Mouse (Mus musculus): ENCODE data around the gene Cd44. TPM values are rescaled to one million over a fixed set of nuclear protein-coding genes. Genes with fewer than 3 reads are reported as not detected.

Gene Cd44
- total and polyA plus RNA-seq, 2 experiments from 2014 or later = 9.3 to 12.5 TPM

DNA sequence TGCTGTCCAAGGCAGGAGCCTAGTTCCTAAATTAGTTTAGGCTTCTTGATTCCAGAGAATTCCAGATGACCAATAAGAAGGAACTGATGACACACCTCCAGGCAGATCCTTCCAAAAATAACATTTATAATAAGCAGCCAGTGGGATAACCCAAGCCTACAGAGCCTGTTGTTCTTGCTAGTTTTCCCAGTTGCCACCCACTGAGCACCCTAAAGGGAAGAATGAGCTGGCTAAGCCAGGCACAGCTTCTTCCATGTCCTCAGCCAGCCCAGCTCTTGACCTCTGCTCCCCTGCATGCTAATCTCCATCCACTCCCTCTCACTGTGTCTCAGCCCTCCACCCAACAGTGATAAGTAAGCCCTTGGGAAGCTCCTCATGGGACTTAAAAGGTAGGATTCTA lies 51.4 kb downstream of the Cd44 start:
- Histone ChIP-seq H3K36me3 (replicated peaks; ENCODE audit: control insufficient read depth, insufficient read depth, low read length) (peaks cover 13% of the 10 kb centered on the region; the same call in 1 of the 2 replicates), H3K9ac (replicated peaks; ENCODE audit: low read depth, low read length) (no peak overlapping the region), H3K9me3 (replicated peaks; ENCODE audit: control insufficient read depth, low read length) (no peaks in the 10 kb centered on the region), H3K27me3 (ENCODE audit: control insufficient read depth, insufficient read depth, low read length) (no peaks in the 10 kb centered on the region), H3K4me2 (ENCODE audit: low read depth, low read length) (no peak overlapping the region), H3K27ac (ENCODE audit: low read depth) (no peak overlapping the region), H3K4me1 (ENCODE audit: control insufficient read depth, insufficient read depth) (peaks cover 7% of the 10 kb centered on the region; the same call in 1 of the 2 replicates), H3K4me3 (ENCODE audit: low read depth, low read length) (no peak overlapping the region)
- ATAC-seq (ENCODE audit: insufficient read depth, low read depth) (no peak), DNase-seq (ENCODE audit: low spot score) (no peak)
- TF ChIP-seq EP300 (IDR thresholded peaks at IDR 0.05; ENCODE audit: low read depth) (no peak), CTCF (IDR thresholded peaks at IDR 0.05; ENCODE audit: low read depth) (no peak)

DNA sequence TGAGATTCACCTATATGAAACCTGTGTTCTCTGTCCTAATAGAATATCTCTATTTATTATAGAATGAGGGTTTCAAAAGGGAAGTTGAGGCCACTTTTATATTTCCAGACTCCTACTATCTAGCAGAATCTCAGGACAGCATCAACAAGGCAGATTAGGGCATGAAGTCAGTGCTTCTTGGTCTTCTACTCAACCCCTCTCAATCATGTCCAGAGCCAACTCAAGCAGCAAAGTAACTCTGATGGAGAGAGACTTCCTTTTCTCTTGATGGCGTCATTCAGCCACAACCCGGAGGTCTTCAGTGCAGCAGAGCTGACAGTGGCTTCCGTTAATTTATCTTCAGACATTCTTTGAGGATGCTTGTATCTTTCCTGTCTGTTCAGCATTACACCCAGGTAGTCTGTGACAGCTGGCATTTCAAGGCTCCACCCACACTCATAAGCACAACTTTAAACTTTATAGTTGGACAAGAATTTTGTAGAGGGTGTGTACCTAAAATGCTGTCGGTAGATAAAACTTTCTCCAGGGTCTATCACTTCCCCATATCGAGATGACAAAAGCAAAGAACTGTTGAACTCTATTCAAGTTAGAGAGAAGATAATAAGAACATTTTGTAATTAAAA lies 52.5 kb downstream of the Cd44 start:
- Histone ChIP-seq H3K9ac (replicated peaks; ENCODE audit: low read depth, low read length) (no peak overlapping the region), H3K27me3 (ENCODE audit: control insufficient read depth, insufficient read depth, low read length) (no peaks in the 10 kb centered on the region), H3K4me2 (ENCODE audit: low read depth, low read length) (no peak overlapping the region), H3K9me3 (replicated peaks; ENCODE audit: control insufficient read depth, low read length) (no peaks in the 10 kb centered on the region), H3K27ac (ENCODE audit: low read depth) (no peak overlapping the region), H3K4me3 (ENCODE audit: low read depth, low read length) (no peak overlapping the region), H3K4me1 (ENCODE audit: control insufficient read depth, insufficient read depth) (peaks cover 7% of the 10 kb centered on the region; the same call in 1 of the 2 replicates), H3K36me3 (replicated peaks; ENCODE audit: control insufficient read depth, insufficient read depth, low read length) (peaks cover 8% of the 10 kb centered on the region; the same call in 1 of the 2 replicates)
- DNase-seq (ENCODE audit: low spot score) (no peak), ATAC-seq (ENCODE audit: insufficient read depth, low read depth) (no peak)
- WGBS = 61% methylated on average over 5 of the region's 5 CpGs
- no peak for TF ChIP-seq CTCF (IDR thresholded peaks at IDR 0.05; ENCODE audit: low read depth)
- no peak for TF ChIP-seq EP300 (IDR thresholded peaks at IDR 0.05; ENCODE audit: low read depth)

GRCm38 (mm10) chr2:102841231-102841630 lies 60.2 kb downstream of the Cd44 start:
- no peak for ATAC-seq (ENCODE audit: insufficient read depth, low read depth)
- Histone ChIP-seq H3K4me2 (ENCODE audit: low read depth, low read length) (no peak overlapping the region), H3K27ac (ENCODE audit: low read depth) (no peak overlapping the region), H3K36me3 (replicated peaks; ENCODE audit: control insufficient read depth, insufficient read depth, low read length) (0 out of 2 replicates have a peak, but pooled peaks cover 10% of the 10 kb centered on the region), H3K9me3 (replicated peaks; ENCODE audit: control insufficient read depth, low read length) (no peaks in the 10 kb centered on the region), H3K27me3 (ENCODE audit: control insufficient read depth, insufficient read depth, low read length) (no peaks in the 10 kb centered on the region), H3K4me3 (ENCODE audit: low read depth, low read length) (no peak overlapping the region), H3K4me1 (ENCODE audit: control insufficient read depth, insufficient read depth) (no peaks in the 10 kb centered on the region), H3K9ac (replicated peaks; ENCODE audit: low read depth, low read length) (no peak overlapping the region)
- TF ChIP-seq CTCF (IDR thresholded peaks at IDR 0.05; ENCODE audit: low read depth) = no peak
- TF ChIP-seq EP300 (IDR thresholded peaks at IDR 0.05; ENCODE audit: low read depth) = no peak
- DNase-seq (ENCODE audit: low spot score) = no peak

DNA sequence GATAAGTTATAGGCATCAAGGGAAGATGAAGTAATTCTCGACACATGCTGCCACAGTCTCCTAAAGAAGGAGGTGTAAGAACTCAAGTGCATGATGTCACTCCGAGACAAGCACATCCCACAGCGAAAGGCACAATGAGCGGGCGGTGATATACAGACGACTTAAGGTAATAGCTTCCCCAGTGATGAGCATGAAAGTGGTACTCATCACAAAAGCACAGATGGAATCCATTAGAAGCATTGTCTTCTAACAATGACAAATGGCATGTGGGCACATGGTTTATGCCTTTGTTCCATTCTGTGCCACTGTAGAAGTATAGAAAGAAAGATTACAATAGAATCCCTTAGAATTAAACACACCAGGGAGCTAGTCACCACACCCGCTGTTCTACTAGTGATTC lies 63.3 kb downstream of the Cd44 start:
- ATAC-seq (ENCODE audit: insufficient read depth, low read depth) = no peak
- 90% methylated on average over 7 of the region's 7 CpGs for WGBS
- no peaks in the 10 kb centered on the region for H3K4me1 ChIP-seq (ENCODE audit: control insufficient read depth, insufficient read depth)
- TF ChIP-seq CTCF (IDR thresholded peaks at IDR 0.05; ENCODE audit: low read depth) (no peak), EP300 (IDR thresholded peaks at IDR 0.05; ENCODE audit: low read depth) (no peak)
- H3K4me2 ChIP-seq (ENCODE audit: low read depth, low read length) = no peak overlapping the region
- no peaks in the 10 kb centered on the region for H3K9me3 ChIP-seq (replicated peaks; ENCODE audit: control insufficient read depth, low read length)
- 0 out of 2 replicates have a peak, but pooled peaks cover 10% of the 10 kb centered on the region for H3K36me3 ChIP-seq (replicated peaks; ENCODE audit: control insufficient read depth, insufficient read depth, low read length)
- no peaks in the 10 kb centered on the region for H3K27me3 ChIP-seq (ENCODE audit: control insufficient read depth, insufficient read depth, low read length)
- DNase-seq (ENCODE audit: low spot score) = no peak
- no peak overlapping the region for H3K9ac ChIP-seq (replicated peaks; ENCODE audit: low read depth, low read length)
- no peak overlapping the region for H3K4me3 ChIP-seq (ENCODE audit: low read depth, low read length)
- no peak overlapping the region for H3K27ac ChIP-seq (ENCODE audit: low read depth)

DNA sequence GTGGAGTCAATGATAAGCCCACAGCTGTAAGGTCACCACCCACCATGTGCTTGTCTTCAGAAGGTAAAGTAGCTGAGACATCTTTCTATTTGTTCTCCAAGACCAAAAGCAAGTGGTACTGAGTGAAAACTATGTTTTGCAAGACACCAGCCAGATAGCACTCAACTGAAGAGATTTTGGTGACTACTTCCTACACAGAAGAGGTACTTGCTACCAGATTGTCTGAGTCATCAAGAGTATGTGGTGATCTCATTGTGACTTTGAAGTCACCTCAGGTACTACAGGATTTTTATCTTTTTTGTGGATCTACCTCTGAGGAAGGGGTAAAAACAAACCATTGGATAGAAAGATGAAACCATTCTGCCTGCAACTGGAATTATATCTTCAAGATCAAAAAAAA lies 69.9 kb downstream of the Cd44 start:
- DNase-seq (ENCODE audit: low spot score) (no peak), ATAC-seq (ENCODE audit: insufficient read depth, low read depth) (no peak)
- H3K9me3 ChIP-seq (replicated peaks; ENCODE audit: control insufficient read depth, low read length) = no peaks in the 10 kb centered on the region
- no peak overlapping the region for H3K27ac ChIP-seq (ENCODE audit: low read depth)
- TF ChIP-seq EP300 (IDR thresholded peaks at IDR 0.05; ENCODE audit: low read depth) (no peak), CTCF (IDR thresholded peaks at IDR 0.05; ENCODE audit: low read depth) (no peak)
- H3K4me3 ChIP-seq (ENCODE audit: low read depth, low read length) = no peak overlapping the region
- no peak overlapping the region for H3K4me2 ChIP-seq (ENCODE audit: low read depth, low read length)
- H3K36me3 ChIP-seq (replicated peaks; ENCODE audit: control insufficient read depth, insufficient read depth, low read length) = no peaks in the 10 kb centered on the region
- no peaks in the 10 kb centered on the region for H3K27me3 ChIP-seq (ENCODE audit: control insufficient read depth, insufficient read depth, low read length)
- no peaks in the 10 kb centered on the region for H3K4me1 ChIP-seq (ENCODE audit: control insufficient read depth, insufficient read depth)
- no peak overlapping the region for H3K9ac ChIP-seq (replicated peaks; ENCODE audit: low read depth, low read length)

GRCm38 (mm10) chr2:102829201-102829600 lies 72.3 kb downstream of the Cd44 start:
- H3K4me2 ChIP-seq (ENCODE audit: low read depth, low read length) = no peak overlapping the region
- no peaks in the 10 kb centered on the region for H3K27me3 ChIP-seq (ENCODE audit: control insufficient read depth, insufficient read depth, low read length)
- no peak for TF ChIP-seq EP300 (IDR thresholded peaks at IDR 0.05; ENCODE audit: low read depth)
- TF ChIP-seq CTCF (IDR thresholded peaks at IDR 0.05; ENCODE audit: low read depth) = no peak
- no peaks in the 10 kb centered on the region for H3K9me3 ChIP-seq (replicated peaks; ENCODE audit: control insufficient read depth, low read length)
- no peaks in the 10 kb centered on the region for H3K4me1 ChIP-seq (ENCODE audit: control insufficient read depth, insufficient read depth)
- ATAC-seq (ENCODE audit: insufficient read depth, low read depth) (peak; percentile 89), DNase-seq (ENCODE audit: low spot score) (no peak)
- no peak overlapping the region for H3K4me3 ChIP-seq (ENCODE audit: low read depth, low read length)
- no peak overlapping the region for H3K9ac ChIP-seq (replicated peaks; ENCODE audit: low read depth, low read length)
- H3K36me3 ChIP-seq (replicated peaks; ENCODE audit: control insufficient read depth, insufficient read depth, low read length) = no peaks in the 10 kb centered on the region
- WGBS = 87% methylated on average over 3 of the region's 3 CpGs
- H3K27ac ChIP-seq (ENCODE audit: low read depth) = no peak overlapping the region

Measured in heart, postnatal 0 days (tissue).